Mouse (Mus musculus) gastrocnemius, postnatal 36 days (tissue): ENCODE data around the gene Otub2. TPM values are rescaled to one million over a fixed set of nuclear protein-coding genes. Genes with fewer than 3 reads are reported as not detected.
"Not testable (repeated sequence)": the region's sequence is repeated elsewhere in the genome, so short reads cannot be mapped to it uniquely, and the experiment has no call there.

Experiments
- DNase-seq, 2 experiments: peaks; one replicate each; pipeline ENCODE4 v3.0.0; 2022
- intact Hi-C: fragments of 180-260 bp; cut with DNase I; formaldehyde crosslinking; loops from one replicate; pipeline ENCODE4 v1.15.1; 2025
- total RNA-seq, 2 experiments: library from RNA; stranded (reverse); gene quantifications; 2 replicates each; pipeline ENCODE4 v1.2.3; 2021

The Otub2 gene
- total RNA-seq, 2 experiments from 2014 or later = 1.8 to 4.5 TPM

- DNase-seq = no peak
- intact Hi-C loops = no loop called here
These were observed 44.9 kb downstream of the Otub2 start for GRCm38 (mm10) chr12:103433430-103433829.

- intact Hi-C loops = no loop called here
These were observed 45.7 kb downstream of the Otub2 start, which contains the start of gene Ifi27 for GRCm38 (mm10) chr12:103433986-103434731. Gene Ifi27 (plus strand): TSS chr12:103434211.

GRCm38 (mm10) chr12:103434861-103435260, 46.4 kb downstream of the Otub2 start:
- intact Hi-C loops = no loop called here
- DNase-seq = no peak

More at GRCm38 (mm10) chr12:103433986-103434731, 45.7 kb downstream of the Otub2 start, which contains the start of gene Ifi27:
- peak in 1 of 2 experiments; percentile 58 for DNase-seq

- intact Hi-C loops = no loop called here
These were observed 49.1 kb downstream of the Otub2 start for GRCm38 (mm10) chr12:103437601-103438000.

GRCm38 (mm10) chr12:103443524-103443923, 55.0 kb downstream of the Otub2 start, which contains the start of gene Ifi27l2a:
Gene Ifi27l2a (minus strand): TSS chr12:103443680.
- no peak for DNase-seq
- intact Hi-C loops = no loop called here

More at GRCm38 (mm10) chr12:103437601-103438000, 49.1 kb downstream of the Otub2 start:
- no peak for DNase-seq

- intact Hi-C loops, DNase-seq: not testable (repeated sequence)
These were observed 55.8 kb downstream of the Otub2 start for GRCm38 (mm10) chr12:103444261-103444660.

GRCm38 (mm10) chr12:103445060-103445459, 56.6 kb downstream of the Otub2 start:
- intact Hi-C loops = no loop called here

GRCm38 (mm10) chr12:103453361-103453760, 64.9 kb downstream of the Otub2 start:
- intact Hi-C loops = no loop called here
- DNase-seq = no peak

More at GRCm38 (mm10) chr12:103445060-103445459, 56.6 kb downstream of the Otub2 start:
- DNase-seq = no peak

Other genes with a start within 250 kb of the Otub2 start
- 10 to 100 TPM; 19.0 to 37.2 TPM for gene Prima1, start 146.5 kb upstream of the Otub2 start, total RNA-seq
- gene Fam181a, start 77.7 kb upstream of the Otub2 start, total RNA-seq = not detected
- gene Asb2, start 32.7 kb upstream of the Otub2 start, total RNA-seq = 100 to 1,000 TPM; 344 to 526 TPM
- under 1 TPM in 1 of 2 experiments, not detected in 1; 0.71 TPM for gene 9330161L09Rik, start 19.1 kb downstream of the Otub2 start, total RNA-seq
- gene Ddx24, start 37.1 kb downstream of the Otub2 start, total RNA-seq = 10 to 100 TPM; 51.2 to 66.7 TPM
- 10 to 100 TPM; 48.9 to 70.6 TPM for gene Ifi27, start 45.5 kb downstream of the Otub2 start, total RNA-seq
- gene Ifi27l2a, start 55.0 kb downstream of the Otub2 start, total RNA-seq = 10 to 100 TPM in 1 of 2 experiments, 1 to 10 TPM in 1; 7.6 to 33.2 TPM
- gene Ifi27l2b, start 68.5 kb downstream of the Otub2 start, total RNA-seq = not detected
- gene Ppp4r4, start 143.6 kb downstream of the Otub2 start, total RNA-seq = under 1 TPM; 0.15 to 0.25 TPM
- gene Serpina10, start 242.8 kb downstream of the Otub2 start, total RNA-seq = not detected